28 mouse cellular contexts compared by ENCODE assay signal in the genomic region with DNA sequence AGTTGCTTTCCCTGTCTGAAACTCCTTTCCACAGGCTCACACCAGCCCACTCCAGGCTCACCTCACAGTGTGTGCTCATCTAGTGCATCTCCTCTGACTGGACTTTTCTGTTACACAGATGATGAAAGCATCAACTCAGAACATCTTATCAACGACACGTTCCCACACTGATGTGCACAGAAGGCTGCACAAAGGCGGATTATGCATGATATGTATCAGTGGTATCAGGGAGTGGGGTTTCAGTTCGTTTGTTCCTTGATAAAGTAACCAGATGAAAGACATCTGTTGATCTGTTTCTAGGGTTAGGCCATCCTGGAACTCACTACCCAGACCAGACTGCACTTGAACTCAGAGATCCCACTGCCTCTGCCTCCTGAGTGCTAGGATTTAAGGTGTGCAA.
"Had no signal": no experiment of that assay in that cellular context is flagged by ENCODE, and none has a peak within 500 bp of the region (broad histone marks: within the 10 kb centered on the region; RNA-seq: fewer than 3 reads in every experiment).

No protein-coding gene starts in this region.

- H3K9me3 ChIP-seq: limb, embryonic 10.5 days; limb, embryonic 12.5 days; limb, embryonic 13.5 days; limb, embryonic 15.5 days; liver, embryonic 12.5 days; liver, embryonic 13.5 days; liver, embryonic 15.5 days; lung, embryonic 15.5 days; megakaryocyte, embryonic 14.5 days; midbrain, embryonic 10.5 days; midbrain, embryonic 12.5 days; midbrain, embryonic 13.5 days; midbrain, embryonic 15.5 days; neural tube, embryonic 12.5 days had no signal

- H3K27ac ChIP-seq: limb, embryonic 10.5 days; limb, embryonic 12.5 days; limb, embryonic 13.5 days; limb, embryonic 15.5 days; liver, embryonic 12.5 days; liver, embryonic 13.5 days; liver, embryonic 14.5 days; liver, embryonic 15.5 days; lung, embryonic 15.5 days; macrophage; midbrain, embryonic 10.5 days; midbrain, embryonic 12.5 days; midbrain, embryonic 13.5 days; midbrain, embryonic 15.5 days; neural tube, embryonic 12.5 days had no signal

- H3K4me3 ChIP-seq: limb, embryonic 10.5 days; limb, embryonic 12.5 days; limb, embryonic 13.5 days; limb, embryonic 15.5 days; liver, embryonic 12.5 days; liver, embryonic 13.5 days; liver, embryonic 15.5 days; lung, embryonic 15.5 days; megakaryocyte, embryonic 14.5 days; midbrain, embryonic 10.5 days; midbrain, embryonic 12.5 days; midbrain, embryonic 13.5 days; midbrain, embryonic 15.5 days; myocyte; neural tube, embryonic 12.5 days had no signal

- DNase-seq: left cerebral cortex, postnatal 4 days; liver; liver, embryonic 13.5 days; liver, postnatal 0 days; lung, adult 18-20 months; lung, adult 2 months; lung, embryonic 14.5 days; lung, postnatal 10 days; lung, postnatal 14 days; lung, postnatal 36 days; lung, postnatal 4 days; midbrain, embryonic 14.5 days had no signal

- H3K27me3 ChIP-seq: limb, embryonic 12.5 days; limb, embryonic 13.5 days; limb, embryonic 15.5 days; liver, embryonic 12.5 days; liver, embryonic 13.5 days; liver, embryonic 15.5 days; lung, embryonic 15.5 days; megakaryocyte, embryonic 14.5 days; midbrain, embryonic 12.5 days; midbrain, embryonic 13.5 days; midbrain, embryonic 15.5 days; neural tube, embryonic 12.5 days had no signal

- H3K4me1 ChIP-seq: limb, embryonic 10.5 days; limb, embryonic 12.5 days; limb, embryonic 13.5 days; limb, embryonic 15.5 days; liver, embryonic 12.5 days; liver, embryonic 13.5 days; liver, embryonic 15.5 days; lung, embryonic 15.5 days; midbrain, embryonic 10.5 days; midbrain, embryonic 12.5 days; midbrain, embryonic 13.5 days; midbrain, embryonic 15.5 days; neural tube, embryonic 12.5 days had no signal

- H3K9ac ChIP-seq: limb, embryonic 12.5 days; limb, embryonic 13.5 days; limb, embryonic 15.5 days; liver, embryonic 12.5 days; liver, embryonic 13.5 days; liver, embryonic 14.5 days; liver, embryonic 15.5 days; liver, postnatal 0 days; lung, embryonic 14.5 days; lung, embryonic 15.5 days; midbrain, embryonic 12.5 days; midbrain, embryonic 13.5 days; midbrain, embryonic 15.5 days; neural tube, embryonic 12.5 days had no signal
